Mouse (Mus musculus) layer of hippocampus, postnatal 14 days (tissue): Measurements from ENCODE around the gene Lypd4. TPM values are rescaled to one million over a fixed set of nuclear protein-coding genes. Genes with fewer than 3 reads are reported as not detected.
A peak's percentile ranks its signal among the peaks of the same experiment; 100 is the strongest.
"Not testable (repeated sequence)": the region's sequence is repeated elsewhere in the genome, so short reads cannot be mapped to it uniquely, and the experiment has no call there.

Source experiments
- DNase-seq, 2 experiments: peaks; one replicate each; pipeline ENCODE4 v3.0.0; 2021 to 2022; ENCODE audit warnings: low spot score in 2 of 2, mixed read lengths in 1 of 2
- long read RNA-seq, 2 experiments: library from polyadenylated mRNA; stranded (forward); transcript quantifications; one replicate each; pipeline ENCODE4 v2.0.0; 2021
- total RNA-seq, 2 experiments: library from RNA; stranded (reverse); gene quantifications; 2 replicates each; pipeline ENCODE4 v1.2.3; 2021

The Lypd4 gene
- not detected for total RNA-seq
- long read RNA-seq, experiment 1, result 0 reads
- long read RNA-seq, experiment 2, result 0 reads

- no peak for DNase-seq
Observed at GRCm38 (mm10) chr7:24869532-24870165, at the start of gene Lypd4, which contains the start of gene Dmrtc2. Gene Lypd4, minus strand, starts transcription at chr7:24869941. Gene Dmrtc2, plus strand, starts transcription at chr7:24870057.

- DNase-seq, result no peak
Observed at GRCm38 (mm10) chr7:24918763-24919323, 49.1 kb upstream of the Lypd4 start.

GRCm38 (mm10) chr7:24912480-24912879 lies 42.7 kb upstream of the Lypd4 start:
- DNase-seq, result no peak

GRCm38 (mm10) chr7:24907211-24907748 lies 37.5 kb upstream of the Lypd4 start:
- DNase-seq, result no peak

GRCm38 (mm10) chr7:24906551-24906950 lies 36.8 kb upstream of the Lypd4 start:
- no peak for DNase-seq

GRCm38 (mm10) chr7:24904936-24905335 lies 35.2 kb upstream of the Lypd4 start:
- DNase-seq, result no peak

- DNase-seq, result peak; percentile 93 to 97
Observed at GRCm38 (mm10) chr7:24904070-24904483, 34.3 kb upstream of the Lypd4 start.

GRCm38 (mm10) chr7:24903444-24903825 lies 33.7 kb upstream of the Lypd4 start:
- no peak for DNase-seq

- no peak for DNase-seq
Observed at GRCm38 (mm10) chr7:24902630-24903443, 33.1 kb upstream of the Lypd4 start, which contains the start of gene Arhgef1. Gene Arhgef1, plus strand, starts transcription at chr7:24902912.

GRCm38 (mm10) chr7:24902264-24902629 lies 32.5 kb upstream of the Lypd4 start:
- DNase-seq, result no peak

- no peak for DNase-seq
Observed at GRCm38 (mm10) chr7:24901842-24902241, 32.1 kb upstream of the Lypd4 start.

- no peak for DNase-seq
Observed at GRCm38 (mm10) chr7:24901114-24901513, 31.4 kb upstream of the Lypd4 start.

GRCm38 (mm10) chr7:24897959-24898358 lies 28.2 kb upstream of the Lypd4 start:
- no peak for DNase-seq

GRCm38 (mm10) chr7:24897224-24897623 lies 27.5 kb upstream of the Lypd4 start, which contains the start of gene Cd79a:
Gene Cd79a, plus strand, starts transcription at chr7:24897381.
- DNase-seq, result no peak

- DNase-seq, result no peak
Observed at GRCm38 (mm10) chr7:24896269-24896668, 26.5 kb upstream of the Lypd4 start.

GRCm38 (mm10) chr7:24895749-24896148 lies 26.0 kb upstream of the Lypd4 start:
- not testable (repeated sequence) for DNase-seq

- no peak for DNase-seq
Observed at GRCm38 (mm10) chr7:24892125-24892583, 22.4 kb upstream of the Lypd4 start.

GRCm38 (mm10) chr7:24891241-24892124 lies 21.7 kb upstream of the Lypd4 start:
- no peak for DNase-seq

- DNase-seq, result peak; percentile 74 to 77
Observed at GRCm38 (mm10) chr7:24890281-24891216, 20.8 kb upstream of the Lypd4 start.
